Mouse (Mus musculus) erythroblast, embryonic 14.5 days (primary cell): ENCODE results near the gene Hsf2bp. TPM values are rescaled to one million over a fixed set of nuclear protein-coding genes. Genes with fewer than 3 reads are reported as not detected.

ENCODE experiments used
- H3K27me3 ChIP-seq: 2 replicates; pipeline ENCODE4 v1.6.1; 2012; ENCODE audit warnings: inconsistent platforms; ENCODE audit not compliant: control insufficient read depth
- H3K36me3 ChIP-seq: 2 replicates; pipeline ENCODE4 v1.6.1; 2012; ENCODE audit warnings: mild to moderate bottlenecking, inconsistent platforms; ENCODE audit not compliant: control insufficient read depth
- H3K4me1 ChIP-seq: 2 replicates; pipeline ENCODE4 v1.6.1; 2012; ENCODE audit warnings: inconsistent platforms; ENCODE audit not compliant: control insufficient read depth
- H3K4me3 ChIP-seq: replicated peaks from 2 replicates; pipeline ENCODE3; 2012; ENCODE audit warnings: moderate library complexity, mild to moderate bottlenecking, inconsistent platforms
- H3K9me3 ChIP-seq: 2 replicates; pipeline ENCODE4 v1.6.1; 2012; ENCODE audit warnings: low read length, inconsistent platforms, mixed read lengths; ENCODE audit not compliant: control insufficient read depth
- GATA1 ChIP-seq: IDR thresholded peaks from 2 replicates; pipeline ENCODE4 v1.6.1; 2012; ENCODE audit warnings: low read length, inconsistent platforms, mixed read lengths
- TAL1 ChIP-seq: IDR thresholded peaks from 3 replicates; pipeline ENCODE4 v1.6.1; 2012; ENCODE audit warnings: low read length, inconsistent platforms, mixed read lengths
- polyA plus RNA-seq: library from polyadenylated mRNA; stranded (reverse); fragments of >175 nt; gene quantifications from 2 replicates; pipeline ENCODE4 v1.2.3, GENCODE M21; 2012

The Hsf2bp gene
- polyA plus RNA-seq, 1 experiment: not detected

DNA sequence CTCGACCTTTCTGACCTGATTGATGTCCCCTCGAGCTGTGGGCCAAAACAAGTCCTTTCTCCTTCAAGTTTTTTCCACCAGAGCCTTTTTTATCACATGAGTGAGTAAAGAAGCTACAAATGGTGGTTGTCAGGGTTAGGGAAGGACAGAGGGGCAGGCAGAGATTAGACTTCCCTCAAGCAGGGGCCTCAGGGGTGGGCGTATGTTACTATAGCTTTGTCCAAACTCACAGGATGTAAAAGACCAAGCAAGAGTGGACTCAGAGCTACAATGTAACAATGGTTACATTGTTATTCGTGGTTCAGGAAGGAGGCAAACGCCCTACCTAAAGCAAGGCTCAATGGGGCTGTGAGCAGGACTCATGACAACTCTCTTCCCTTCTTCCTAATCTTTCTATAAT, 137.2 kb downstream of the Hsf2bp start:
- Histone ChIP-seq H3K4me1 (peaks cover 78% of the 10 kb centered on the region), H3K9me3 (no peaks in the 10 kb centered on the region), H3K4me3 (no peak overlapping the region), H3K27me3 (no peaks in the 10 kb centered on the region), H3K36me3 (peaks cover 5% of the 10 kb centered on the region)
- TF ChIP-seq TAL1: no peak
- TF ChIP-seq GATA1: no peak

- no peaks in the 10 kb centered on the region for H3K9me3 ChIP-seq
- TF ChIP-seq GATA1: no peak; the same call in 1 of the 2 replicates
- no peak for TF ChIP-seq TAL1
- H3K4me3 ChIP-seq: no peak overlapping the region
- peaks cover 2% of the 10 kb centered on the region; the same call in 1 of the 2 replicates for H3K36me3 ChIP-seq
- peaks cover 70% of the 10 kb centered on the region for H3K4me1 ChIP-seq
- no peaks in the 10 kb centered on the region for H3K27me3 ChIP-seq
Measured at GRCm38 (mm10) chr17:31897186-31897793, 138.9 kb downstream of the Hsf2bp start.

GRCm38 (mm10) chr17:31896751-31897150, 139.4 kb downstream of the Hsf2bp start:
- H3K4me3 ChIP-seq: no peak overlapping the region

DNA sequence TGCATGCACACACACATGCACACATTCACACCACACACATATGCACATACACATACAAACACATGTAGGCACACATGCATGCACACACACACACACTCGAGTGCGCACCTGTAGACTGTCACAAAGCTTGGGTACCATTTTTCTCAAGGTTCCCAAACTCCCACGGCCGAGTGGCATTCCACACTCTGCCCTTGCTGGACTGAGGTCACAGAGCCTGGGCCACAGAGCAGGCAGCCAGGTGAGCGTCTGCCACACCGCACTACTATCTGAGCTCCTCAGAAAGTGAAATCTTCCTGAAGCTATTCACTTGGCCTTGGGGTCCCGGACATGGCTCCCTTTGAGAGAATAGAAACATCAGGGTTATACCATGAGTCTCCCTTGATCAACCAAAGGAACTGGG, 139.8 kb downstream of the Hsf2bp start:
- no peaks in the 10 kb centered on the region for H3K27me3 ChIP-seq
- H3K4me3 ChIP-seq: no peak overlapping the region
- H3K4me1 ChIP-seq: peaks cover 68% of the 10 kb centered on the region
- peaks cover 2% of the 10 kb centered on the region; the same call in 1 of the 2 replicates for H3K36me3 ChIP-seq
- TF ChIP-seq TAL1 (no peak), GATA1 (no peak)
- H3K9me3 ChIP-seq: no peaks in the 10 kb centered on the region

More at GRCm38 (mm10) chr17:31896751-31897150, 139.4 kb downstream of the Hsf2bp start:
- no peaks in the 10 kb centered on the region for H3K9me3 ChIP-seq
- TF ChIP-seq GATA1 (no peak), TAL1 (no peak)
- H3K4me1 ChIP-seq: peaks cover 68% of the 10 kb centered on the region
- no peaks in the 10 kb centered on the region for H3K27me3 ChIP-seq
- peaks cover 2% of the 10 kb centered on the region; the same call in 1 of the 2 replicates for H3K36me3 ChIP-seq

Other genes with a start within 250 kb of the Hsf2bp start
- gene Sik1, start 180.5 kb downstream of the Hsf2bp start, polyA plus RNA-seq: 0.87 and 1.0 TPM in 2 replicates
- gene Rrp1b, start 249 bp downstream of the Hsf2bp start, polyA plus RNA-seq: 2.1 and 2.3 TPM in 2 replicates
- gene Notch3, start 130.5 kb upstream of the Hsf2bp start, polyA plus RNA-seq: 0.01 TPM in 1 of 2 replicates, not detected in the other
- not detected in 2 replicates for gene Ephx3, start 153.2 kb upstream of the Hsf2bp start, polyA plus RNA-seq
- 26.1 and 31.0 TPM in 2 replicates for gene Brd4, start 248.4 kb upstream of the Hsf2bp start, polyA plus RNA-seq